Mouse (Mus musculus) gastrocnemius, adult 8-10 months (tissue): ENCODE results near the gene Atp5h. TPM values are rescaled to one million over a fixed set of nuclear protein-coding genes. Genes with fewer than 3 reads are reported as not detected.

Experiments used
- DNase-seq, 2 experiments: peaks; one replicate each; pipeline ENCODE4 v3.0.0; 2022; ENCODE audit warnings: low spot score in 2 of 2
- microRNA-seq: library from miRNA; unstranded; fragments of <30 nt; microRNA quantifications from one replicate; pipeline ENCODE4 v1.2.0, GENCODE M21; 2022
- total RNA-seq, 4 experiments: library from RNA; stranded (reverse); gene quantifications; 2 replicates each; pipeline ENCODE4 v1.2.4; 2022

Atp5h gene
- total RNA-seq, 4 experiments from 2014 or later = 638 to 797 (median 746) TPM

DNA sequence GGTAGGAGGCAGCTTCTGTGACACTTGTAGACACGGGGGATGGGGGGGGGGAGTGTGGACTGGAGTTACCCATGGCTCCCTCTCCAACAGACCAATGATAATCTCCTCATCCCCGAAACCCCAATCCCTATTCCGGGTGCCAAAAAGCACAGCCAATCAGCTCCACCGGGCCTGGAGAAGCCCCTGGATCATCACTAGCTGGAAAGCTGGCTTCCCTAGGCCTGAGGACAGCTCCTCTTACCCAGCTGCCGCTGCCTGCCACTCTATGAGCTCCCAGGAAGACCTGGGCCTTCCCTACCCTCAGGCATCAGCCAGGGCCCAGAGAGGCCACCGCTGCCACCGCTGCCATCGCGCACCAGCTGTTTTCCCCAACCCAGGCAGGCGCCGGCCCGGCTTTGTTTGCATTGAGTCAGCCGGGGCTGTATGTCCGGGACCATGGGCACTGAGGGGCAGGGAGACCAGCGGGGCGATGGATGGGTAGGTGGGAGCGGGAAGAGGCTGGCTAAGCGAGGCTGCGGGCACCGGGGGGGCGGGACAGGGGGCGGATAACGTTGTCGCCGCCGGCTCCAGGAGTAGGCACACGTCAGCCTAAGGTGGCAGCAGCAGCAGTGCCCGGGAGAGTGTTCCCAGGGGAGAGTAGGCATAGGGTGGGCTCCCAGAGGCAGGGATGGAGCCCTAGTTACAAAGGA lies 52.9 kb downstream of the Atp5h start:
- no peak for DNase-seq

GRCm38 (mm10) chr11:115366039-115366705 lies 53.6 kb downstream of the Atp5h start:
- DNase-seq = no peak

Small RNA genes within 50 kb of the gene (microRNA-seq; reads per million reads assigned to microRNA genes)
- gene Mir3968 = not detected

Other genes with a start within 250 kb of the Atp5h start
- 1 to 10 TPM; 4.3 to 7.2 (median 6.3) TPM for gene Tmem104, start 232.5 kb downstream of the Atp5h start, total RNA-seq
- 10 to 100 TPM; 13.3 to 16.6 (median 15.8) TPM for gene Nat9, start 232.1 kb downstream of the Atp5h start, total RNA-seq
- gene Grin2c, start 152.7 kb downstream of the Atp5h start, total RNA-seq = under 1 TPM; 0.05 to 0.16 (median 0.14) TPM
- 1 to 10 TPM; 2.4 to 4.1 (median 2.7) TPM for gene Fdxr, start 142.9 kb downstream of the Atp5h start, total RNA-seq
- 1 to 10 TPM; 2.7 to 5.7 (median 4.6) TPM for gene Fads6, start 122.3 kb downstream of the Atp5h start, total RNA-seq
- gene Otop2, start 112.8 kb downstream of the Atp5h start, total RNA-seq = not detected
- gene Ush1g, start 97.9 kb downstream of the Atp5h start, total RNA-seq = under 1 TPM; 0.15 to 0.34 (median 0.24) TPM
- gene Otop3, start 85.2 kb downstream of the Atp5h start, total RNA-seq = not detected
- 1 to 10 TPM in 2 of 4 experiments, under 1 TPM in 2; 0.68 to 2.7 (median 1.2) TPM for gene Hid1, start 52.2 kb downstream of the Atp5h start, total RNA-seq
- gene Cdr2l, start 38.0 kb downstream of the Atp5h start, total RNA-seq = 1 to 10 TPM in 3 of 4 experiments, under 1 TPM in 1; 0.77 to 1.6 (median 1.1) TPM
- gene Mrpl58, start 16.2 kb downstream of the Atp5h start, total RNA-seq = 10 to 100 TPM; 79.1 to 92.9 (median 87.4) TPM
- 10 to 100 TPM; 15.0 to 18.5 (median 16.4) TPM for gene Kctd2, start 166 bp upstream of the Atp5h start, total RNA-seq
- not detected for gene Trim80, start 20.6 kb upstream of the Atp5h start, total RNA-seq
- gene Slc16a5, start 42.5 kb upstream of the Atp5h start, total RNA-seq = not detected
- gene Armc7, start 55.7 kb upstream of the Atp5h start, total RNA-seq = 1 to 10 TPM; 1.0 to 1.8 (median 1.5) TPM
- 1 to 10 TPM; 5.4 to 7.4 (median 6.6) TPM for gene Nt5c, start 71.9 kb upstream of the Atp5h start, total RNA-seq
- gene Jpt1, start 94.4 kb upstream of the Atp5h start, total RNA-seq = 10 to 100 TPM; 64.3 to 70.0 (median 66.3) TPM
- 100 to 1,000 TPM; 138 to 163 (median 141) TPM for gene Sumo2, start 116.3 kb upstream of the Atp5h start, total RNA-seq
- gene Nup85, start 144.5 kb upstream of the Atp5h start, total RNA-seq = 10 to 100 TPM; 16.6 to 21.7 (median 20.9) TPM
- gene Mrps7, start 184.0 kb upstream of the Atp5h start, total RNA-seq = 10 to 100 TPM; 73.4 to 84.2 (median 81.8) TPM
- 10 to 100 TPM; 10.3 to 14.5 (median 11.6) TPM for gene Gga3, start 184.1 kb upstream of the Atp5h start, total RNA-seq
- gene Mif4gd, start 193.0 kb upstream of the Atp5h start, total RNA-seq = 10 to 100 TPM; 34.1 to 43.9 (median 40.3) TPM
- 10 to 100 TPM; 35.7 to 45.7 (median 40.7) TPM for gene Slc25a19, start 208.3 kb upstream of the Atp5h start, total RNA-seq